Mouse (Mus musculus) bone marrow, adult 2 months (tissue): Measurements from ENCODE around the gene Slc6a16.

Experiments used
- CTCF ChIP-seq: fragments of 200-500 bp; IDR thresholded peaks from 2 replicates; pipeline ENCODE4 v1.5.1; 2011; ENCODE audit warnings: low read length, control low read depth; ENCODE audit not compliant: control insufficient read depth, insufficient read depth
- POLR2A ChIP-seq: fragments of 200-500 bp; IDR thresholded peaks from 2 replicates; pipeline ENCODE4 v1.6.1; 2011; ENCODE audit warnings: low read depth, mild to moderate bottlenecking, control low read depth, low read length, borderline replicate concordance; ENCODE audit not compliant: control insufficient read depth

DNA sequence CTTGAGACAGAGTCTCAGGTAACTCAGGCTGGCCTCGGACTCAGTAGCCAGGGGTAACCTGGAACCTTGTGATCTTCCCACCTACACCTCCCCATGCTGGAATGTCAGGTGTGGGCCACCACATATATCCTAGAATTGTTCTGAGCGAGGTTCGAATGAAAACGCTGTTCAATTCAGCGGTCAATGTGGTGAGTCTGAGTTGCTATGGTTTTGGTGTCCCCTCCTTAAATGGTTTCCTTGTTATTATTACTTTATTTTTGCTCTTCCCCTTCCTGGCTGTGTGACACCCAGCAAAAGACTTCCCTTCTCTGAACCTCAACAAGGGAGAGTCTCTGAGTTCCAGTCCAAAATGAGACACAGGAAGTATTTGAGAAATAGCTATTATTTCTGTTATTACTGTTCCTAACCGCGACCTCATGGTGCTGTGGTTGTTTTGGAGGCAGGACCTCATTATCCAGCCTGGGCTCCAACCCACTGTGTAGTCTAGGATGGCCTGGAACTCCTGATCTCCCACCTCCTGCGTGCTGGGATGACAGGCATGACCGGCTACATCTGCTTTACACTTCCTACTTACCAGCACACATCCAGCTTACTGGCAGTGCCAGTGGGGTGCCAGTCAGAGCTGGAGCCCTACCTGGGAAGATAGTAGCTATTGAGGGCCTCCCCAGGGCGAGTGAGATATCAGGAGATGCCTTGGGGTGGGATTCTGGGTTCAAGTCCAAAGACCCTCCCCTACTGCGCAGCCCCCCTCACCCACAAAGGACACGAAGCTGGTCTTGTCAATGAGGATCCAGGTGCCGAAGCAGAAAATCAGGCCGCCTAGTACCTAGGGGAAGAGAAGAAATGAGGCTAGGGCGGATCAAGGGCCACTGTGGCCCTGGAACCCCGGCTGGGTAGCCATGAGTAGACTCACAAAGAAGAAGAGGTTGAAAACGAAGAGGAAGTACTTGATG, 2.9 kb upstream of the Slc6a16 start:
- TF ChIP-seq CTCF = no peak
- no peak for TF ChIP-seq POLR2A
